Mouse (Mus musculus) central nervous system, embryonic 11.5 days (tissue): Measurements from ENCODE around the gene Nkain2. TPM values are rescaled to one million over a fixed set of nuclear protein-coding genes. Genes with fewer than 3 reads are reported as not detected.

Source experiments
- polyA plus RNA-seq: library from polyadenylated mRNA; depleted of rRNA; stranded (reverse); fragments of >200 nt; gene quantifications from 2 replicates; pipeline ENCODE4 v1.2.3, GENCODE M21; 2012; rRNA removed

Gene Nkain2
- 0.25 and 0.78 TPM in 2 replicates for polyA plus RNA-seq

GRCm38 (mm10) chr10:32889652-32890506 is at the start of gene Nkain2:
Nkain2 (minus strand) TSS chr10:32890462.

Other genes with a start within 250 kb of the Nkain2 start
- 1.5 and 1.8 TPM in 2 replicates for gene Trdn, start 190.1 kb upstream of the Nkain2 start, polyA plus RNA-seq